Mouse (Mus musculus) intestine, embryonic 16.5 days (tissue): ENCODE measurements around the gene Rho. TPM values are rescaled to one million over a fixed set of nuclear protein-coding genes. Genes with fewer than 3 reads are reported as not detected.
A peak's percentile ranks its signal among the peaks of the same experiment; 100 is the strongest.

Experiments
- ATAC-seq: fragments of 200-750 bp; cut with Nextera tagmentation; 2 replicates; pipeline ENCODE4 v1.8.0; 2017; ENCODE audit warnings: moderate TSS enrichment, moderate library complexity
- H3K27ac ChIP-seq: fragments of 300-500 bp; sonication (generic); 2 replicates; pipeline ENCODE4 v1.5.1; 2014; ENCODE audit warnings: mild to moderate bottlenecking, low read length
- H3K27me3 ChIP-seq: fragments of 300-500 bp; sonication (generic); replicated peaks from 2 replicates; pipeline ENCODE4 v1.6.1; 2014; ENCODE audit warnings: low read length, control low read depth, mixed read lengths; ENCODE audit not compliant: control insufficient read depth, insufficient read depth
- H3K36me3 ChIP-seq: fragments of 300-500 bp; sonication (generic); 2 replicates; pipeline ENCODE4 v1.6.1; 2014; ENCODE audit warnings: low read length, control low read depth; ENCODE audit not compliant: control insufficient read depth, insufficient read depth
- H3K4me1 ChIP-seq: fragments of 300-500 bp; sonication (generic); 2 replicates; pipeline ENCODE4 v1.6.1; 2014; ENCODE audit warnings: low read length, control low read depth, mixed read lengths; ENCODE audit not compliant: control insufficient read depth, insufficient read depth
- H3K4me2 ChIP-seq: fragments of 300-500 bp; sonication (generic); 2 replicates; pipeline ENCODE4 v1.6.1; 2014; ENCODE audit warnings: low read depth, low read length, control low read depth
- H3K4me3 ChIP-seq: fragments of 300-500 bp; sonication (generic); 2 replicates; pipeline ENCODE4 v1.5.1; 2014; ENCODE audit warnings: mild to moderate bottlenecking, low read length
- H3K9ac ChIP-seq: fragments of 300-500 bp; sonication (generic); 2 replicates; pipeline ENCODE4 v1.6.1; 2014; ENCODE audit warnings: low read depth, low read length
- H3K9me3 ChIP-seq: fragments of 300-500 bp; sonication (generic); 2 replicates; pipeline ENCODE4 v1.6.1; 2016; ENCODE audit warnings: low read length, control low read depth; ENCODE audit not compliant: control insufficient read depth
- WGBS: fragments of 180-500 bp; shearing (Covaris S2); extraction: QIAGEN DNeasy Blood & Tissue Kit; methylation state at CpG from one replicate; pipeline ENCODE4 v1.1.7; 2014; 5-methylcytosine and 5-hydroxymethylcytosine counted together
- polyA plus RNA-seq: library from polyadenylated mRNA; unstranded; fragments of >200 nt; fragmentation: Nextera tagmentation; extraction: Ambion mirVana; gene quantifications from 2 replicates; pipeline ENCODE4 v1.2.1, GENCODE M21; 2015

Gene Rho
- polyA plus RNA-seq, 1 experiment from 2014 or later: 0.31 TPM

- Histone ChIP-seq H3K36me3 (no peaks in the 10 kb centered on the region), H3K4me3 (no peak overlapping the region), H3K4me1 (peaks cover 63% of the 10 kb centered on the region), H3K4me2 (0 out of 2 replicates have a peak overlapping the region, but pooled peaks have one; percentile 22), H3K27ac (peak overlapping the region; percentile 57), H3K9me3 (no peaks in the 10 kb centered on the region), H3K9ac (peak overlapping the region; percentile 7; the same call in 1 of the 2 replicates), H3K27me3 (peaks cover 3% of the 10 kb centered on the region; the same call in 1 of the 2 replicates)
- 54% methylated on average over 9 of the region's 9 CpGs for WGBS
- ATAC-seq: no peak
Measured at GRCm38 (mm10) chr6:115987096-115987747, 55.7 kb downstream of the Rho start.

GRCm38 (mm10) chr6:115989032-115989431 is 57.5 kb downstream of the Rho start:
- H3K36me3 ChIP-seq: no peaks in the 10 kb centered on the region
- no peaks in the 10 kb centered on the region for H3K9me3 ChIP-seq
- H3K4me2 ChIP-seq: peak overlapping the region; percentile 19; the same call in 1 of the 2 replicates
- 74% methylated on average over 5 of the region's 5 CpGs for WGBS
- peaks cover 64% of the 10 kb centered on the region for H3K4me1 ChIP-seq
- no peak for ATAC-seq
- H3K4me3 ChIP-seq: peak overlapping the region; percentile 21; the same call in 1 of the 2 replicates
- H3K27me3 ChIP-seq: peaks cover 18% of the 10 kb centered on the region
- H3K9ac ChIP-seq: no peak overlapping the region
- H3K27ac ChIP-seq: no peak overlapping the region

GRCm38 (mm10) chr6:115989607-115990006 is 58.1 kb downstream of the Rho start:
- no peak for ATAC-seq
- no peak overlapping the region for H3K9ac ChIP-seq
- H3K4me1 ChIP-seq: peaks cover 68% of the 10 kb centered on the region
- 76% methylated on average over 4 of the region's 4 CpGs for WGBS
- H3K27me3 ChIP-seq: peaks cover 22% of the 10 kb centered on the region
- no peaks in the 10 kb centered on the region for H3K9me3 ChIP-seq
- H3K36me3 ChIP-seq: no peaks in the 10 kb centered on the region
- H3K4me2 ChIP-seq: peak overlapping the region; percentile 30
- no peak overlapping the region for H3K27ac ChIP-seq
- peak overlapping the region; percentile 21; the same call in 1 of the 2 replicates for H3K4me3 ChIP-seq

Other genes with a start within 250 kb of the Rho start
- gene Tmem40, start 169.3 kb upstream of the Rho start, polyA plus RNA-seq: 0.70 and 1.5 TPM in 2 replicates
- gene Cand2, start 157.2 kb upstream of the Rho start, polyA plus RNA-seq: 12.6 and 13.3 TPM in 2 replicates
- gene Rpl32, start 123.0 kb upstream of the Rho start, polyA plus RNA-seq: 1,840 and 1,978 TPM in 2 replicates
- gene Efcab12, start 93.3 kb upstream of the Rho start, polyA plus RNA-seq: 0.36 and 0.44 TPM in 2 replicates
- 10.0 and 12.2 TPM in 2 replicates for gene Mbd4, start 78.4 kb upstream of the Rho start, polyA plus RNA-seq
- 13.0 and 13.1 TPM in 2 replicates for gene Ift122, start 78.3 kb upstream of the Rho start, polyA plus RNA-seq
- gene H1foo, start 13.2 kb downstream of the Rho start, polyA plus RNA-seq: not detected in 2 replicates
- 18.7 and 19.3 TPM in 2 replicates for gene Plxnd1, start 63.3 kb downstream of the Rho start, polyA plus RNA-seq